Mouse (Mus musculus): ENCODE data around the gene Zdhhc7. TPM values are rescaled to one million over a fixed set of nuclear protein-coding genes. Genes with fewer than 3 reads are reported as not detected.

The Zdhhc7 gene
- total RNA-seq (2021) = 10 to 100 TPM; 38.0 to 43.6 TPM

DNA sequence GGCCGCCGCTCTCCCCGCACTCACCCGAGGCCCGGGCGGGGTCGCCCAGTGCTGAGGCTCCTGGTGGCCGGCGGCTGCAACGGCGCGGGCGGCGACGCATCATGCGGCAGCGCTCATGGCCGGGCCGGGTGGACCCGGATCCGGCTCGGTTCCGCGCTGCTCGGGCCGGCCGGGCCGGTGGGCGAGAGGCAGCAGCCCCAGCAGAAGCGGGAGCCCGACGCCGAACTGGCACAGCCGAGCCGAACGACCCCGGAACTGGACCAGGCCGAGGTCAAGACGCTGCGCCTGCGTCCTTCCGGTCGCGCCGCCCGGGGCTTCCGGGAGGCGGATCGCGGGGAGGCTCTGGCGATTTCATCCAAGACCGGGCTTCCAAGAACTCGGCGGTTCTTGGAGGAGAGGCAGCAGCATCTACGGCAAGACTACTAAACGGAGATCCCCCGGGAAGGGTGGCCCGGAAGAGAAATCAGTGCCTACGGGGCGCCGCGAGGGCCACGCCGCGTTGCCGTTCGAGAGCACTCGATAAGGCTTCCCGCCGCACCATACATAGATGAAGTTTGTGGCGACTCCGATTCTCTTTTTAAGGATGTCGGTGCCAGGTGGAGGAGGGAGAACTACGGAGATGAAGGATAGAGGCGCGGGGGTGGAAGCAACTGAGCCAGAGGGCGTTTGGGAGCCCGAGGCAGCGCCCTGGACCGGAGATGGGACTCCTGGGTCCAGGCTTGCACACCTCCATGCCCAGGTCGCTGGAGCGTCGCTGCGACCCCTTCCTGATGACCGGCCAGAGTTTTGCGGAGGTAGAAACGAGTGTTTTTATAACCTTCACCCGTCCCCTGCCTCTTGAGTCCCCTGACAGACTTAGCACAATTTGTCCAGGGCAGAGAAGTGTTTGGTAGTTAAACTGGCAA, at the start of gene Zdhhc7:
Gene Zdhhc7 (minus strand): TSS at position 415 of the 905 bp plus-strand sequence.
- intact Hi-C loops (cut with DNase I) = no loop called here
- peak; percentile 83 to 90 for DNase-seq

DNA sequence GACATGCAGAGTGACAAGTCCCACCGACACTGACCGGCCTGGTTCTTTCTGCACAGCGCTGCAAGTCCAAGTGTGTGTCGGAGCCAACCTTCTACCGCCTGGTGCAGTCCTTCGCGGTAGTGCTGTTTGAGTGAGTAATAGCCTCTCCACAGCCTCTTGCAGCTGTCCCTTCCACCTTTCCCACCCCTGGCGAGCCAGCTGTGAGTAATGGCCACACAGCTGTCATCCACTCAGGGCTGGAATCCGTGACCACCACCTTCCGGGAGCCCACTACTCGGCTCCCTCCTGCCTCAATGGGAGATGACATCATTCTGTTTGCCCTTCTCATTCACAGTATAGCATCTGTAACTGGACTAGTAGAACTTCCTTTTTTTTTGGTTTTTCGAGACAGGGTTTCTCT, 48.7 kb upstream of the Zdhhc7 start:
- intact Hi-C loops (cut with DNase I) = no loop called here
- DNase-seq = no peak

DNA sequence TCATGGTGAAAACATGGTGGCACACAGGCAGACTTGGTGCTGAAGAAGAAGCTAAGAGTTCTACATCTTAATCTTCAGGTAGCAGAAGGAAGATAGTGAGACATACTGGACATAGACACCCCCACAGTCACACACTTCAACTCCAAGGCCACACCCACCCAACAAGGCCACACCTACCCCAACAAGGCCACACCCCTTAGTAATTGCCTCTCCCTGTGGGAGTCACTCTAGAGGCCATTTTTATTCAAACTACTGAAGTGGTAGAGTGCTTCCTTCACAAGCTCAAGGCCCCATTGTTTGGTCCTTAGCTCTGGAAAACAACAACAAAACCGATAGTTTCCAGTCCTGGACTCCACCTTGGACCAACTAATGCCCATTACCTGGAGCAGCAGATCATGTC, 44.8 kb upstream of the Zdhhc7 start:
- DNase-seq = no peak
- intact Hi-C loops (cut with DNase I) = no loop called here

DNA sequence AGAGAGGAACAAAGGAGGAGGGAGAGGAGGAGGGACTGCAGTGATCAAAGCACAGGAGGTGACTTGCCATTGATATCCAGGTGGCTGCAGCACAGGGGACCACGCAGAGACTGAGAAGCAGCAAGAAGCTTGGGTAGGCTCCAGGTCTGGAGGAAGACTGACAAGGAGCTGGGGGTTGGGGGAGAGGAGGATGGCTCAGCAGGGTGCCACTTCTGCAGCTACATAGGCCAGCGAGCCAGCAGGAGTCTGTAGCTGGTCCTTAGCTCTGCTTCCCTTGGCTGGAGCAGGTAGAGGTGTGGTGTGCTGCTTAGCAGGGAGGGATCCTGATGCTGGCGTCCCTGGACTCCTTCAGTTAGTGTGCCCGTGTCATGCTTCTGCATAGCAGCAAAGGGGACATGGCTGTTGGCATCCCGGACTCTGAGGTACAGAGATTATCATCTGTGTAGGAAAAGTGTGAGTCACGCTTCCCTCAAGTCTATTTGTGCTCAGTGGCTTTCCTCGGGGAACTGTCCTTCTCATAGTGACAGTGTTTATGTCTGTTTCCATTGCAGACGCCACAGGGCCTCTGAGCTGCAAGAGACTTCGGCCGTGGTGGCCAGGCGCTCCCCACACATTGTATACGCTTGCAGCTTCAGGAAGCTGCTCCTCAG, 43.5 kb upstream of the Zdhhc7 start:
- no peak for DNase-seq
- intact Hi-C loops (cut with DNase I) = no loop called here

DNA sequence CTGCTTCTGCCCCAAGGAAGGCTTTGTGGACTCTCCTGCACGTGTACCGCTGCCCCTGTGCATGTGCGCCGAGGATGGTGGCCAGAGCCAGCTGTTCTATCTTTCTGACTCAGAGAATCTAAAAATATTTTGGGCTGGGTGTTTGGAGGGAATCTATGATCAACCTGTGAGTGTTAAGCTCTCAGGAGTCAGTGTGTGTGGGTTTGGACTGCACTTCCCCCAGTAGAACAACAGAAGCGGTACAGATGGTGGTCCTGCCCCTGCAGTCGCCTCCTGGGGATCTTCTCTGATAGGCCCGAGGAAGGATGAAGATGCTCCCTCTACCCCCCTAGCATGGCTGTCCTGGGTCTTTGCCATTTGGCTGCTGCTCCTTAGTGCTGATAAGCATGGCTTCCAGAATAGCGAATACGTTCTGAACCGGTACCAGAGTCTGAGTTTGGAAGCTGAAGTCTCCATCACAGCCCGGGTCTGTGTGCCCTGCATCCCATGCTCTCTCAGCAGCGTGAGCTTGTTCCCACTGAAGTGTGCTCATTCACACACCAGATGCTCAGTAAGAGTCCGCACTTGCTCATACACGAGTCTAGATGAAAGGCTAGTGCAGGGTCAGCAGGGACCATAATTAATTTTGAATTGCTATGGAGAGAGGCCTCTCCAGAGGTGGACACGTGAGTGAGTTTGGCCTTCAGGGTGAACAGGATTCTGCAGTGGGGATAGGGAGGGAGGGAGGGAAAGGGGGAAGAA, 42.8 kb upstream of the Zdhhc7 start:
- DNase-seq = peak; percentile 41 to 46
- intact Hi-C loops (cut with DNase I) = no loop called here

DNA sequence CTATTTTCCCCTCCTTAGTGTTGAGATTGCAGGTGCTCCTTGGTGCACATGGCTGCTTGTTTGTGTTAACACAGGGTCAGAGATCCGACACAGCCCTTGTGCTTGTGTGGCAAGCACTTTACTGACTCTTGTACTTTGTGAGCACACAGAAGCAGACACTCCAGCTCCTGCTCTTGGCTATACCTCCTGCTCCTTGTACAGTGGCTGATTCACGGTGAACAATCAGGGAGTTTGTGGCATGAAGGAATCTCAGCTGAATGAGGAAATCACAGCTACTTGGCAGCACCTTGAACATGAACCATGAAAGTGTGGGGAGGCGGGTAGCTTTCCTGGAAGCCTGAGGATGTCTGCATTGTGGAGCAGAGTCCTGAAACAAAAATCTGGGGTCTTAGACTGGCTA, 39.5 kb upstream of the Zdhhc7 start:
- DNase-seq = no peak

DNA sequence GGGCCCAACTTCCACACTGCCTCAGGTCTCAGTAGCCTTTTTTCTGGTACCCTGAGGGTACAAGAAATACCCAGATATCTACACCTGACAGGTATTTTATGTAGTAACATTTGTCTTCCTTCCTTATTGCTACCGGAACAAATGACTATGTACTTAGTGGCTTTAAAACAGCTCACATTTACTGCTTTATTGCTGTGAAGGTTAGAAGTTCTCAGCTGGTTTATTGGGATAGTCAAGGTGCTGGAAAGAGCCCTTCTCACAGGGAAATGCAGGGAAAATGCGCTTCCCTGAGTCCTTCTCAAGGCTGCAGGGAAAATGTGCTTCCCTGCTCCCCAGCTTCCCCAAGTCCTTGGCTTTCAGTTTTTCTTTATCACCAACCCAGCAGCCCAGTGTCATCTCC, 37.7 kb upstream of the Zdhhc7 start:
- intact Hi-C loops (cut with DNase I) = no loop called here

More for the DNA sequence above, 39.5 kb upstream of the Zdhhc7 start:
- intact Hi-C loops (cut with DNase I) = no loop called here

DNA sequence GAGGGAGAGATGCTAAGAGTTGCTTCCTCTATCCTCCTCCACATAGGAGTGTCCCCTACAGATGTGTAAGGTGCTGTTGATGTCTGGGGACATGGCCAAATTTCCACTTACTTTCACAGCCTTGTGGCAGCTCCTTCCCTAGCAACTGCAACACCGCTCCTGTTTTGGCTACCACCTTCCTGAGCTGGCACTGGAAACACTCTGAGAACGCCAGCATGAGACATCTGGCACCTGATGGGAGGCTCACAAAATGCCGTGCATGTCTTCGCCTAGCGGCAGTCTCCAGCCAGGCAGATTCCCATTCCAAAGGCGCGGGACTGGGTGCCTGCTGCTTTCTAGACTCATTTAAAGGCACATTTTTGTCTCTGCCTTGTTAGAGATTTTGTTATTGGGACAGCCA, 35.3 kb upstream of the Zdhhc7 start:
- intact Hi-C loops (cut with DNase I) = no loop called here
- peak; percentile 80 to 81 for DNase-seq

More for the DNA sequence above, 37.7 kb upstream of the Zdhhc7 start:
- no peak for DNase-seq

DNA sequence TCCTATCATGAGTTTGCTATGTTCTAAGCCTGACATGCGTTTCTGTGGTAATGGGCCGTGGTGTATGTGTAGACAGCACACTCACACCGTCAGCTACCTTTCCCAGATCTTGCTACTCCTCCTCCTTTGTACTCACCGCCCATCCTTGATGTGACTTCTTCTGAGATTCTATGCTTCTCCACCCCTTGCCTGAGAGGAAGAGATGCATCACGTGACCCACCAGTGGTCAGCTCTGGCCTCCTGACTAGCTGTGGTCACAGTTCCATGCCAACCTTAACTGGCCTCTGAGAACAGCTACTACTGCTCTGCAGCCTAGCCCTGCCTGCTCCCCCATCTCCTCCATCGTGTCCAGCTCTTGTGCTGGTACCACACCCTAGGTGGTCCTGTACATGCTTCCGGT, 34.4 kb upstream of the Zdhhc7 start:
- no peak for DNase-seq
- intact Hi-C loops (cut with DNase I) = no loop called here

DNA sequence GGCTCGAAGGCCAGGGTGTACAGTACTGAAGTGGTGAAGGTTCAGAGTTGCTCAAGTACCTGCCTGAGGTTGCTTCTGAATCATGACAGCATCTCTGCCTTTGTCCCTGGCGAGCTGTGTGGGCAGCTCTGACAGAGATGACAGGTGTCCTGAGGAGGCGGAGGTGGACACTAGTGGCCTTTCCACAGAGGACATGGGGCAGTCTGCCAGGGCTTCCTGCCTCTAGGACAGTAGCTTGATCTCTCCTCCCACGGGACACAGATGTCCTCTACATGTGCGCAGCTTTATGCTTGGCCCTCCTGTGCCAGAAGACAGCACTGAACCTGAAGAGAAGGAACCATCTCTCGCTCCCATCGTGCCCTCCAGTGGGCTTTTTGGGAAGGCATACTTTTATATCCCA, 31.9 kb upstream of the Zdhhc7 start:
- intact Hi-C loops (cut with DNase I) = no loop called here
- DNase-seq = no peak

DNA sequence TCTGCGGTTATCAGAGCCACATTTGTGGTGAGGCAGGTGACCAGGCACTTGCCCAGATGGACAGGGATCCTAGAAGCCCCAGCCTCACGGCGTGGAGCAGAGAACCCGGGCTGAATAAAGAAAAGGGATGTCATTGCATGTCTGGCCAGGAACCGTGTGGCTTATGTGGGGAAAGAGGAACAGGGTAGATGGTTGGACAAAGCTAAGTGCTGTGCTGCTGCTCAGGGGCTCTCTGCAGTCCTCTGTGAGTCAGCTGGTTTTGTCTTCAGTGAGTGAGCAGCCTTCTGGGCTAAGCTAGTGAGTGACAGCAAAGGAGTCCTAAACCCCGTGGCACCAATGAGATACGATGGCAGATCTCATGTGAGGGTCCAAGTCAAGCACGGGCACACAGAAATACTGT, 29.9 kb upstream of the Zdhhc7 start:
- no peak for DNase-seq
- intact Hi-C loops (cut with DNase I) = no loop called here

DNA sequence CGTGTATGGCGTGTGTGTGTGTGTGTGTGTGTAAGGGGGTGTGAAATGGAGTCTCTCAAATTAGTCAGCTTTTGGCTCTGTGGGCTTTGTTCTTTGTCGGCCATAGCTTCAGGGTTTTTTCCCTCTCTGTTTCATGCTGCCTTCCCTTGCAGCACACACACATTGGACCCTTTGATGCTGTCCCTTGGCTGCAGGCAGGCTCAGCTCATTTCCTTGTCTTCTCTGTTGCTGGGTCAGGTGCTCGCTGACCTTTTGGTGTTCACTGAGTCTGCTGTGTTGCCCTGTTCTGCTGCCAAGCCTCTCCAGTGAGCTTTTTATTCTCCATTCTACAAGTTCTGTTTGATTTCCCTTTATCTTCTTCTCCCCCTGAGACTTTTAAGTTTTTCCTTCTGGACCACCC, 28.3 kb upstream of the Zdhhc7 start:
- intact Hi-C loops (cut with DNase I) = no loop called here
- DNase-seq = no peak

DNA sequence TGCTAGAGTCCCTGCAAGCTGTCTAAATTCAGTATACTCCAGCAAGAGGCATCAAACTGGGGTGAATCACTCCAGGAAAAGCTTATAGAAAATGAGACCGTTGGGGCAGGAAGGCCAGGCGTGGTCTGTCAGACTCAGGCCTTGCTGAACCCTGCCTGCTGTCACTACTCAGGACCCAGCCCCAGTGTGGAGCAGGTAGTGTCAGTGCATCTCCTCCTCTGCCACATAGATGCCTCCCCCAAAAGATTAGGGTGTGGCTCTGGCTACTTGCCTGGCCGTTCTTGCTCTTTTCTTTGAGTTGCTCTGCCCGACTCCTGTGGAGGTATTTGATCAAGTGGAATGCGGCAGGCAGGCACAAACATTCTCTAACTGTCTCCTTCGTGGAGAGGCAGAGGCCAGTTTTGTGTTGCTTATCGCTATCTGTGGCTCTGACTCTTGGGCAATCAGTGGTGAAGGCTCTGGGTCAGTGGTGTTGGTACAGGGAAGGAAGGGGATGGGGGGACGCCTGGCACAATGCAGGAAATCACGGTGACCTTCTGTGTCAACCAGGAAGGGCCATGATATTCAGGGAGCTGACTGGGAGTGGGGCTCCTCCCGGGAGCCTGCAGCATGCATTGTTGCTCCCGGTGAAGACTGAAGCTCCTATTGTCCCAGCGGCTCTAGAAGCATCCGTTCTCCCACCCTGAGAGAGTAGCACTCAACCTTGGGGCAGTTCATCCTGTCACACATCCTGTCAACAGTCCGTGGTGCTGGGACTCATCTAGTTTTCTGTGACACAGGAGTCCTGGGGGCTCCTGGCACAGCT, 25.3 kb upstream of the Zdhhc7 start:
- peak in 1 of 2 experiments; percentile 47 for DNase-seq
- intact Hi-C loops (cut with DNase I) = no loop called here

DNA sequence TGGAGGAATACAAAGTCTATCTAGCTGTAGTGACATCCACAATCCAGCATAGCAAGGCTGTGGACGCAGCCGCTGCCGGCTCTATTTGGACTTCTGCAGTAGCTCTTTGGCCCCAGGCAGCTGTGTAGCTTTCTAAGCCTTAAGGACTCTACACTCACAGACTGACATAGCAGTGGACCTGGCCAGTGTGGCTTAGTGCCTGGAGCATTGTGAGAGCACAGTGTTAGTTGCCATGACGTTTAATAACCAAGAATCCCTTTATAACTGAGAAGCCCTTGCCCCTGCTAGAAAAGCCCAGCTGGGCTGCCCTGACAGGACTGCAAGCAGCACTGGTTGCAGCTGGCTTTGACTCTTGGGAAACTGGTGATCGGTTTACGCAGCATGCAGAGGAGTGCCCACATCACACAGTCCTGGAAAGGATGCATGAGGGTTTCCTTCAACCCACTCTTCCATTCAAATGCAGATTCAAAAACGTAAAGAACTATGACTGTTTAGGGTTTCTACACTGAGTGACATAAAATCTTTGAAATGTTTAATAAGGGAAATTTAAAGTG, 23.6 kb upstream of the Zdhhc7 start:
- no peak for DNase-seq
- intact Hi-C loops (cut with DNase I) = no loop called here

DNA sequence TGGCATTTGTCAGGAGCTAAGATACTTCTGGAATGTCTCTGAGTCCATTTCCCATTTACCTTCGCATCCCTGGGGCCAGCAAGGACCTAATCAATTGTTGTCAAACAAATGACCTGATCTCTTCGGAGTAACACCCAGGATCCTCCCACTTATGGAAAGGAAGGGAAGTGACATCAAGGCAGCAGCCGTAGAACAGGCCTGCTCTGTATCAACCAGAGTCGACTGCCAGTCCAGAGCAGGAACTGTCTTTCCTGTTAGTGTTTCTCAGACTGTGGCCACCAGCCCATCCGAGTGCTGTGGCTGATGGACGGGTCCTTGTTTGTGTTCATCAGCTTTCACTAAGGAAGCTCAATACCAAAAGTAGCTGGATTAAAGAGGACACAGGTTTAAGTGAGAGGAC, 23.0 kb upstream of the Zdhhc7 start:
- intact Hi-C loops (cut with DNase I) = no loop called here
- no peak for DNase-seq

DNA sequence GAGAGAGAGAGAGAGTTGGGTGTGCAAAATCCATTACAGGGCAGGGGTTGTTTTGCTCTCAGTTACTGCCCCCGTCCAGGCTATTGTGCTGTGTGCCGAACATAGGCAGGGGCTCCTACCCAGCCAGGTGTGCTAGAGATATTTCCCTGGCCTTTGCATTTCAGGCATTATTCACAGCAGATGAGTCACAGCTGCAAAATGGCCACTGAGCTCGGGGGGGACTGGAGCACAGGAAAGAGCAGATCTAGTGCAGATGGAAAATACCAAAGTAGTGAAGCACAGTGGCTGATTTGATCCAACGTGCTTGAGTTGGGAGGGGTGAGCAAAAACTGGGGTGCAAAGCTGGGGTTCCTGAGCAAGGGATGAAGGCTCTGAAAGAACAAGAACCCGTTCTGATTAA, 19.7 kb upstream of the Zdhhc7 start:
- intact Hi-C loops (cut with DNase I) = no loop called here
- DNase-seq = no peak

DNA sequence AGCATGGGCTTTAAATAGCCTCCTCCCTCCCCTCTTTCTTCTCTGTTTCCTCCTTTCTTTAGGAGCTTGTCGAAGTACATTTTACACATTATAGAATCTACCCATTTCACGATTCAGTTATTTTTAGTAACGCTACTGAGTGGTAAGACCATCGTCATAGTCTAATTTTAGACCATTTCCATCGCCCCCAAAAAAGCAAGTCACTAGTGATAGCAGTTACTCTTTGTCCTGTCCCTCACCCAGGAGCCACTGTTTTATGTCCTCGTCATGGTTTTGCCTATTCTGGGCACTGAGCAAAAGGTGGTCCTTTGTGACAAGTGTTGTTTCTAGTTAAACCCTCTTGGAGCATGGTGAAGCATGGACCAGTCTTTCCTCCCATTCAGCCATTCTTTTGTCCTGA, 18.6 kb upstream of the Zdhhc7 start:
- intact Hi-C loops (cut with DNase I) = no loop called here
- DNase-seq = no peak

DNA sequence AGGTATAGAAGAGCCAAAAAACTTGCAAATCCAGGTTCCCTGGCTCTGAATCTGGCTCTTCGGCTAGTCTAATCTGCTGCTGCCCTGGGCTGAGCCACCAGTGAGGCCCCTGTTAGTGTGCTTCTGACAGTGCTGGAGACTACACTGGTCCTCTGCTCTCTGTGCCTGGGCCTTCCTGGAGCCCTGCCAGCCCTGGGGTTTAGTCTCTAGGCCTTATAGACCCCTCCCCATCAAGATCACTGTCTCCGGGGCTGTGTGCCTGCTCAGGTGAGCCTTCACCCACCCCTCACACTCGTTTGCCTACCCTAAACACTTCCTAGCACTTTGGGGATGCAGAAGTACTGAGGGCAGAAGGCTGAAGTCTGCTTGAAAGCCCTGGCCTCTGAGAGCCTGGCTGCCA, 18.1 kb upstream of the Zdhhc7 start:
- intact Hi-C loops (cut with DNase I) = no loop called here

DNA sequence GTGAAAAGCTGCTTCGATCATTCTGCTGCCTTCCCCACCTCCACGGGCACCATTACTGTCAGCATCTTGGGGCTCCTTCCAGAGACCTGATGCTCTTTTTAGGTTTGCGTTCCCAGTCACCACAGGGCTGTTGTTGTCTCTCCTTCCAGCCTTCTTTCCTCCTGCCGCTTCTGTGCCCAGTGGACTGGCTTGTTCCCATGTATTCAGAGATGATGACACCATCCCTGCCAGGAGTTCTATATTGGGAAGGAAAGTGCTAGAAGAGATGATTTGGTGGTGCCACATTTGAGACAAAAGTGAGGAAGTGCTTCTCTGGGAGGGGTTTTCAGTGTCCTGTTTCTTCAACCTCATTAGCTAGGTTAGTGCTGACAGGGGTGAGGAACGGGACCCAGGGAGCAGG, 17.6 kb upstream of the Zdhhc7 start:
- no peak for DNase-seq
- intact Hi-C loops (cut with DNase I) = no loop called here

More for the DNA sequence above, 18.1 kb upstream of the Zdhhc7 start:
- DNase-seq = no peak

DNA sequence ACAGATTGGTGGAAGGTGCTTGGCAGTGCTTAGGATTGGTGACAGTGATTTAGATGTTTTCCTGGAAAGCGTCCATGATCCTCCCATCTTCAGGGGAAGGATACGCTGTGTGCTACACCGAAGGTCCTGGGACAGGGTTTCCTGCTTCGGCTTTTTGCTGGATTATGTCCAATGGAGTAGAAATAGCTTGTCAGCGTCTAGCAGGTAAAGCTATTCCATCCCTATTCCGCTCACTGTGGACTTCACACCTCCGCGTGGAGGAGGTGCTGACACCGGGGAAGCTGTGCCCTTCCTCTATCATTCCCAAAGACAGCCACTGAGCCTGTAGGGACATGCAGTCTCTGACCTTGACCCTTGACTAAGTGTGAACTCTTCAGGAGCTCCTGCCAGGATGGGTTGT, 16.9 kb upstream of the Zdhhc7 start:
- DNase-seq = no peak
- intact Hi-C loops (cut with DNase I) = no loop called here

All from heart, postnatal 10 days (tissue).